Mouse (Mus musculus) spleen, embryonic (tissue): ENCODE results near the gene Mcfd2.

Source experiments
- CTCF ChIA-PET: fragments of 350-600 bp; sonication (Branson Sonifier 250); formaldehyde crosslinking; loops from one replicate; lab custom pipeline; 2022; lab: Charles Lee

The Mcfd2 gene

DNA sequence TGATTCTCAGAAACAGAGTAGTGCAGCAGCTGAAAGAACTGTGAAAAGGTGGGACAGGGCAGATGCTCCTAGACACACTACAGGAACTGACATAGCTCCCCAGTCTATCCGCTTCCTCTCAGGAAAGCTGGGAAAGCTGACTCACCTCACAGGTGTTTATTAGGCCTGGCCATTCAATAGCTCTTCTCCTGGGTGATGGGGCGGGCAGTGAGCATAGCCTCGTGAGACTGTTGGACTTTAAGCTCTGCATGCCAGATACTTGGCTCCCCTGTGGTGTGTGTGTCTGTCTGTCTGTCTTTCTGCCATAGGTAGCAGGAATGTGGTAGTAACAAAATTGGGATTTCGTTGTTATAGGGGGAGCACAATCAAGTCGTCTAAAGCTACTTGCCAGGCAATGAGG, 23.6 kb upstream of the Mcfd2 start:
- CTCF ChIA-PET: no interaction called here

DNA sequence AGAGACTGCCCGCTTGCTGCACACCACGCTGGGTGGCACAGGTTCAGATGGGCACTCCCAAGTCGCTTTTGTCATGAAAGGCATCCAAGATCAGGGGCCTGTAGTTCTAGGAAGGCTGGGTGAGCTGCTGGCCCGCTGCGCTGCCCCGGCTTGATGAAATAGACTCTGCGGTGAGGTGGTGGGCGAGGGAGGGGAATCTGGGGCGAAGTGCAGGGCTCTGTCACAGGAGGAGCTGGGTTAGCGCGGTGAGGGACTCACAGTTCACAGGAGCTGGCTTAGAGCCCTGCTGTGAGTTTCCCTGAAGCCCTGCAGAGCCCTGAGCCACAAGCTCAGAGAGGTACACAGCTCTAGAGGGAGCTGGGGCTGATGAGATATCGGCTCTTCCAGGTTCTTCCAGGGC, 22.4 kb upstream of the Mcfd2 start:
- CTCF ChIA-PET: no interaction called here

DNA sequence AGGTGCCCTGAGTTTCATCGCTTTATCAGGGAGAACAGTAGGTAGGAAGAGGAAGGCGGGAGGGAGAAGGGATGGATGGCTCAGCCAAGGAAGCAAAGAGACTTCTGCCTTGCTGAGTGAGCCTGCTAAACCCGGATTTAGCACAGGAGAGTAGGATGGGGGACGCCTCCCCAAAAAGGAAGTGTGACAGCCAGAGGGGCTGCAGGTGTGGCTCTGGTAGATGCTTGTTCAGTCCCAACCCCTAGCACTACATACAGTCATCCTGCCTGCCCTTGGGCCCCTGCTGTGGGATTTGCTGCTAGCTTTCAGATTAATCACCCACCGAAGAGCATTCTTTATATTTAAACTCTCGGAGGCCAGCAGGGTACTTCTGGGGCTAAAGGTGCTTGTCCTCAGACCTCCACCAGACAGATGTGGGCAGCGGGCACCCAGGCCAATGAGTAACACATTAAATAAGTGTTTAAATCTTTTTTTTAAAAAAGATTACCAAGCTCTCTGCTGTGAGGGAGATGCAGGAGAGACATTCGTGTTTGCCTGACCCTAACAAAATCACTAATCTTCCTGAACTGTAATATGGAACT, 21.6 kb upstream of the Mcfd2 start:
- CTCF ChIA-PET: interaction anchor here (0.6 kb wide), 1 partner anchor 282 kb away, joined by 6 read pairs; no protein-coding TSS in a partner anchor

DNA sequence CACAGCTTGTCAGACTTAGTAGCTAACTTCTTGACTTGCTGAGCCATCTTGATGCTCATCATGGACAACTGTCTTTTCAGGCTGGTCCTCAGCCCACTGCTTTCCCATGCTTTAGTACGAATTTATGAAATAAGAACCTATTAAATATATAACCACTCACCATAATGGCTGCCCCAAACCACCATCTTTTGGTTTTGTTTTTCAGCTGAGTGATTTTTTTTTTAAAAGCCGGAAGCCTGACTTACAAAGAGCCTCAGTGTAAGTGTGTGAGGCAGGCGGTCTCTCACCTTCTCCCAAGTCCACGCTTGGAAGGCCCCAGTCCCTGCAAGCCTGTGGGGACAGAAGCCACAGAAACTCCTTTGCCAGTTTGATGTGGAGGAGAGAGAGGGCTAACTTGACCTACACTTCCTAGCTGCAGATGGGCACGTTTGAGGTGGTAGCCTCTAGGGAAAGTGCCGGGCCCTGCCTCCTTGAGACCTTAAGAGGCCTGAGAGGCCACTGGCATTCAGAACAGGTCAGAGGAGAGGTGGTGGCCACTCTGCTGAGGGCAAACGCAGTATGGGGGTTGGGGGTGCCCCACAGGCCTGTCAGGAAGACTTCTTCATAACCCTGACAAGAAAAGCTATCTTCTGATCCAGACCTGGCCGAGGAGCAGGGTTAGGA, 20.9 kb upstream of the Mcfd2 start:
- CTCF ChIA-PET: interaction anchor here (0.6 kb wide), 1 partner anchor 17 kb away, joined by 3 read pairs; no protein-coding TSS in a partner anchor

DNA sequence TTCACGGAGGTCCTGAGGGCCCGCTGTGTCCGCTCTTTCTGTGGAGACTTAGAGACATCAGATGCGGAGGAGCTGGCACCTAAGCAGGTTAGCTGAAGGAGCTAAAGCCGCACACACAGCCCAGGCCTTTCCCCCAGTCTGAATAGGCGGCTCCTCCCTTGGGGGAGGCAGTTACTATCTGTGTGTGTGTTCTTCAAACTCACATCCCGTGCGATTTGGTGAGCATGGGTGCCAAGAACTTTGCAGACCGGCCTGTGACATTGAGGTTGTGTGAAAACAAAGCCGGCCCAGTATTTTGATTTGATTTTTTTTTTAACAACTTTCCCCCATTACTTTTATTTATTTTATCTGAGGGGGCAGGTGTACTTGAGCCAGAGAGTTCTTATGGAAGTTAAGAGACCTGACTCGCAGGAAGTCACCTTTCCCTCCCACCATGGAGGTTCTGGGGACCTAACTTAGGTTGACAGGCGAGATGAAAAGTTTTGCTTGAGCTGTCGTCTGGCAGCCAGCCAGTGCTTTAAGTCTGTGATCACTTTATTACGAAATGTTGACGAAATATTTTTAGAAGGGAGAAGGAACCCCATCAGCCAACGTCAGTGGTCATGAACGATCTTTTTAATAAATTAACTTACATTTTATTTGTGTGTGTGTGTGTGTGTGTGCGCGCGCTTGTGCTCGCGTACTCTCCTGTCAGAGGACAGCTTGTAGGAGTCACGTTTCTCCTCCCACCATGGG, 20.2 kb upstream of the Mcfd2 start:
- CTCF ChIA-PET: interaction anchor here (0.6 kb wide), 2 partner anchors 18 to 339 kb away, joined by 3 to 8 read pairs; no protein-coding TSS in a partner anchor

DNA sequence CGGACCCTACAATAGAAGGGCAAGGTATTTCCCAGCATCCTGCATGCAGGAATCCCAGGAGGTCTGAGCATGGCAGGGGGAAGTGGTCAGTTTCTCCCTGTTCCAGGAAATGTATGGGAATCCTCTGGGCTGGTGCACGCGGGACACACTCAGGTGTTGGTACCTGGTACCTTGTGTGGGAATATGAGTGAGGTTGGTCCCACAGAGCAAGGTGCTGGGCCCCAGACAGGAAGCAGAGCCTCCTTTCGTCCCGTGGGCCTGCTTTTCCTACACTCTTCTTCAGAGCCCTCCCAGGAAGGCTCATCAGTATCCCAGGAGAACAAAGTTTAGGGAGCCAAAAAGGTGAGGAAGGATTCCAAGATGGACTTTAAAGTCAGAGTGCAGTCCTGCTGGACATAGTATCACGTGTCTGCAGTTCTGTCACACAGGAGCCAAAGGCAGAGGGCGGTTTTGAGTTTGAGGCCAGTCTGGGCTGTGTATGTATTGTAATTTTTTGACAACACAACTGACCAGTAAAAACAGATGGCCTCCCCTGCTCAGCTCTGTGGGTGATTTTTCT, 18.8 kb upstream of the Mcfd2 start:
- CTCF ChIA-PET: interaction anchor here (0.5 kb wide), 1 partner anchor 740 kb away, joined by 3 read pairs; no protein-coding TSS in a partner anchor

DNA sequence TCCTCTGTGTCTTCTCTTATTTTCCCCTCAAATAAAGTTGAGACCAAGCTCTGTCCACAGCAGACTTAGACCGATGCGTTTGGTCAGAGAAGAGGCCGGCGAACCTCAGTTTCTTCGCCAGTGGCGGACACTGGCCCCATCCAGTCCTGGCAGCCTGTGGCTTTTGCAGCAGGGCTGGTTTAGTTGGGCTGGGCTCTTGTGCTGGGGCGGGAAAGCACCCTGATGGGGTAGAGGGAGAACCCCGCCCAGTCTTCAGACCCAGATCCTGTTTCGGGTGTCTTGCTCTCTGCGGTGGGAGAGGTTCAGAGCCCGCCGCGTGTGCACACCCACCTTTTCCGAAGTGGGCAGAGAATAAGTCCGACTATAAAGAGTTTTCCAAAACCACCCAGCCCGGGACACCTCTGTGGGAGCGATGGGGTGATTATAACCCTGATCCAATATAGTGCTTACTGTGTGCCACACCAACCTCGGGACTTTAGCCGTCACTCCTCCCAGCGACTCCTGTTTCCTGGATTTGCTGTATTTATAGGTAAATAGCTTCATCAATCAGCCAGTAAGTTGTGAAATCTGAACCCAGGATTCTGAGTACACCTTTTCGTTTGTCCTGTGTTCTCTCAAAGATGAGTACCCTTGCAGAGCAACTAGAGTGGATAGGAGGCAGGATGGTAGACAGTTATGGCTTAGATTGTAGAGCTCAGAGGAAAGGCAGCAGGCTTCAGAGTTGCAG, 18.2 kb upstream of the Mcfd2 start:
- CTCF ChIA-PET: interaction anchor here (0.6 kb wide), 1 partner anchor 353 kb away, joined by 3 read pairs; no protein-coding TSS in a partner anchor

DNA sequence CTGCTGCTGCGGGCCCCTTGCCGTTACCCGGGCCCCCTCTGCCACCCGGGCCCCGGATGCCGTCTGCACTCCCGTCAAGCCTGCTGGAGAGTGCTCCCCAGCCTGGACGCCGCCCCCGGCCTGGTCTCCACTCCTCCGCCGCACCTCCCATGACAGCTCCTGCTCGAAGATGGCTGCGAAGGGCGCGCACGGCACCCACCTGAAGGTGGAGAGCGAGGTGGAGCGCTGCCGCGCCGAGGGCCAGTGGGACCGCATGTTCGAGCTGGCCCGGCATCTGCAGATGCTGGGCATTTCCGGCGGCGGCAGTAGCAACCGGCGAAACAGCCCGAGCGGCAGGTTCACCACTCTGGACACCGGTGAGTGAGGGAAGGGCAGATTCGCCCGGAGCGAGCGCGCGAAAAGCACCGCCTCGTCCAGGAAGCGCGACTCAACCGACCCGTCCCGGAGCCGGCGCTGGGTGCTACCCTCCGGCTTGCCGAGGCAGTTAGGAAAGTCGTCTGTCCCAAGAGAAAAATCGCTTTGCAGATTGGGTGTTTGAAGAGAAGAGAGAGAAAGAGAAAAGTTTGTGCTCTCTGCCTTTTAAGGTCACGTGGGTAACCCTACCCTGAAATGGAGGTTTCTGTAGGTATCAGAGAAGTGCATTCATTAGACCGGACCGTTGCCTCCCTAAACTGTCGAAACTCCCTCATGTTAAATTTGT, 17.5 kb upstream of the Mcfd2 start:
- CTCF ChIA-PET: interaction anchor here (0.6 to 1.4 kb wide), 3 partner anchors 10 to 354 kb away, joined by 3 to 4 read pairs (median 3); no protein-coding TSS in a partner anchor

DNA sequence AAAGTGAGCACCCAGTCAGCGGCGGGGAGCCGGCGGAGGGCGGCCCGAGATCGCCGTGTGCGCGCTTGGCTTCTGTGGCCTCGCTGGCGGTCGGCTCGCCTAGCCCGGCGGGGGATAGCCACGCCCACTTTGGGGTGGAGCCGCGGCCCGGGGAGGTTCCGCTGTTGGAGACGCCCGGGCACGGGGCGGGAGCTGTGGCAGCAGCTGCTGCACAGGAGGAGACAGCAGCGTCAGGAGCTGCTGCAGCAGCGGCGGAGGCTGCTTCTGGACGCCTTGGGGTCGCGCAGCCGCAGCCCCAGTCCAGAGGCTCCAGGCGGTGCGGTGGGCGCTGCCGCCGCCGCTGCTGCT, 16.9 kb upstream of the Mcfd2 start, which contains the start of gene Ttc7:
TSS of gene Ttc7 (plus strand) at position 181 of the 348 bp plus-strand sequence.
- CTCF ChIA-PET: interaction anchor here (0.5 to 1.4 kb wide), 3 partner anchors 9 to 399 kb away, joined by 3 to 4 read pairs (median 3); no protein-coding TSS in a partner anchor

DNA sequence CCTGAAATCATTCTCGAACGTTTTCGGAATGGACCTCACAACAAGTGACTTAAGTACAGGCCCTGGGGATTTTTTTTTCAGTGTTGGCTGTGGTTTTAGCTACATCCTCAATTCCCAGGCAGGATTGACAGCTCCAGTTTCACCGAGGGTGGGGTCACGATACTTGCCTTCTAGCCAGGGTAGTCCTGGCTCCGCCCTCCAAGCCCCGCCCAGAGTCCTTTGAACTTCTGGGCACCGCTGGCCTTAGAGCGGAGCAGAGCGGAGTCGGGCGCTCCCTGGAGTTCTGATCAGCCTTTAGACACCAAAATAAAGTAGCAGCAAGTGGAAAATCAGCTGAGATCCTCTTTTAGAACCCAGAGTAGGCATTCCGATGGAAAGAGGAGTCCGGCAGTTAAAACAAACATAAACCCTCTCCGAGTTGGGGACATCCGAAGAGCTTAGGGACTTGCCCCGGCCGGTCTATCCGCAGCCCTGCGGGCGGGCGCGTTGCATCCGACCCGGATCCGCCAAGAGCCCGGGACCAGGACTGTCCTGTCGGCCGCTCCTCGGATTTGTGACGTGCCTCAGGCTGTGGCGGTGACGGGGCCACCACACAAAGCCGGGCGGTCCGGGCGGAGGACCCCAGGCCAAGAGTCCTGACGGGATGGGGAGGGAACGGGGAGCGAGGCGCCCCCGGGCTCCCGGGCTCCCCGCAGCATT, 16.4 kb upstream of the Mcfd2 start:
- CTCF ChIA-PET: interaction anchor here (0.5 to 1.4 kb wide), 6 partner anchors 9 to 972 kb away, joined by 3 to 17 read pairs (median 4); no protein-coding TSS in a partner anchor

DNA sequence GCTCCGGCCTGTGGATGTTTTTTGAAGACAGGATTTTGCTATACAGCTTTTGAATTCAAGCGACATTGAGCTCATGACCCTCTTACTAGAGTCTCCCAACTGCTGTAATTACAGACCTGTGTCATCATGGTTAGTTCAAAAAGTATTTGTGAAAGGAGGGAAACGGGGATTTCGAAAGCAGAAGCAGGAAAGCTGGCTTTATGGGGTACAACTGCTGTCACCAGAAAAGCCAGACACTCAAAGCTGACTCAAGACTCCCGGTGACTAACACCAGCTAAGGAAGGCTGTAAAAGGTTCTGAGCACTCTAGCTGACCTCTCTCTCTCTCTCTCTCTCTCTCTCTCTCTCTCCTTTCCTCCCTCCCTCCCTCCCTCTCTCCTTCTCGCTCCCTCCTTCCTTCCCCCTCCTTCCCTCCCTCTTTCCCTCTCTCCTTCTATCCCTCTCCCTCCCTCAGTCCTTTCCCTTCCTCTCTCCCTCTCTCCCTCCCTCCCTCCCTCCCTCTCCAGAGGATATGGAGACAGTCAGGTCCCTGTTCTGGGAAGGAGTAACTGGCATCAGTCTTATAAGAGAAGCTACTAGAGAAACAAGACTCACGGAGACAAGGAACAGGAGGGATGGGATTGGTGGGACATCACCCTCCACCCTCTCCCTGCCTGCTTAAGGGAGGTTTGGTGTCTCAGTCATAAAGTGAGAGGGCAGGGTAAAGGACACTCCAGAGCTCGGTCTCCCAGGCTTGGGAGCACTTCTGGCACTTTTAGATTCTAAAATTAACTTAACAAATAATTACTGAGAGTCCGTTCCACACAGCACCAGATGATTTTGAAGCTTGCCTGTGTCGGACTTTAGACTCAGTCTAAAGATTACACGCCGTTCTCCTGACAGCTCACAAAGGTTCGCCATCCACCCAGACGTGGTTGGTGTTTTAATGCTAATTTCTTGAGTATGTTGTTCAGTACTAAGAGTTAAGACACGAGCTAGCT, 9.9 kb upstream of the Mcfd2 start:
- CTCF ChIA-PET: no interaction called here

DNA sequence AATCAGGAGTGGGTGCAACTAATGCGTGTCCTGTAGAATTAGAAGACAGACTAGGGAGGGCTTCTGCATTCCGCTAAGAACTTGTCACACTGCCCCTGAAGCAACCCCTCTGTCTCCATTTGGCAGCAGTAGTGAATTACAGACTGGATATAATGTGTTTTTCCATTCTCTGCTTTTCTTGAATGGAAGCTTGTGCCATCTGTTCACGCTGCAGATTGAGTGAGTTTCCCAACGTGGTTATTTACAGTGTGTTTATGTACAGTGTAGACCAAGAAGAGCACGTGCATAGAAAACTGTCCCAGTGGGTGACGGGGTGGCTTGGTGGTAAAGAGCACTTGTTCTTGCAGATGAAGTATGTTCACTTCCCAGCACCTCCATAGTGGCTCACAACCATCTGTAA, 3.7 kb upstream of the Mcfd2 start:
- CTCF ChIA-PET: no interaction called here

DNA sequence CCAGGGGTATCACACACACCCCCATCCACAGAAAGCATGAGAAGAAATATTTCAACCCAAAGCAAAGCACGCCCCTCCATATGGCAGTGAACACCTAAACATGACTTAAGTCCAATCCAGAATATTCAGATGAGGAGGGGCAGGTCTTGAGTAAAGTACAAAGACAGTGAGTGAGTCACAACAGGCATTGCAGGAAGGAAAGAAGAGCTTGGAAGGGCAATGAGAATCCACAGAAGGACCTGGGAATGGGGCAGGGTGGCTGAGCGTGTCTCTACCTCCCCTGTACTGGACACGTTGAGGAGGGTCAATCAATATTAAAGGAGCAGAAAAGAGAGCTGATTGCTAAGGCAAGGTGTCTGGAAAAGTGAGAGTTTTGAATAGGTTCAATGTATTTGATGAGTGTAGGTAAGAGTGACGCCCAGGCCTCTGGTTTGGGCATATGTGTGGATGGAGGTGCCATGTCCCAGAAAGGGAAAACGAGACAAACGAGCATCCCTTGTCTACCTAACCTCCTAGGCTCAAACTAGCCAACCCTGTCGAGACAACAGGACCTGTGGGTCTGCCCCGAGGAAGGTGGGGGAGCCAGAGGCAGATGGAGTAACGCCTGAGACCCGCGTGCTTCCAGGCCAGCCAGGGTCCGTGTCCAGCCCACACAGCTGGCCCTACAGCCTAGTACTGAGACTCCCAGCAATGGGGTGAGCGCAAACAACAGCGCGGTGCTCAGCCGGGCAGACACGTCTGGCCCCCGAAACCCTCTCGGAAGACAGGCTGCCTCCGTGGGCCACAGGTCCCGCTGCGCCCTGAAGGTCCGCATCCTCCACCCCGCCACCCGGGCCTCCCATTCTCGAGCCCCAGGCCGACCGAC, 576 bp downstream of the Mcfd2 start:
- CTCF ChIA-PET: interaction anchor here (1.4 kb wide), 1 partner anchor 17 kb away, joined by 4 read pairs; the partner anchor contains the start of gene Ttc7

DNA sequence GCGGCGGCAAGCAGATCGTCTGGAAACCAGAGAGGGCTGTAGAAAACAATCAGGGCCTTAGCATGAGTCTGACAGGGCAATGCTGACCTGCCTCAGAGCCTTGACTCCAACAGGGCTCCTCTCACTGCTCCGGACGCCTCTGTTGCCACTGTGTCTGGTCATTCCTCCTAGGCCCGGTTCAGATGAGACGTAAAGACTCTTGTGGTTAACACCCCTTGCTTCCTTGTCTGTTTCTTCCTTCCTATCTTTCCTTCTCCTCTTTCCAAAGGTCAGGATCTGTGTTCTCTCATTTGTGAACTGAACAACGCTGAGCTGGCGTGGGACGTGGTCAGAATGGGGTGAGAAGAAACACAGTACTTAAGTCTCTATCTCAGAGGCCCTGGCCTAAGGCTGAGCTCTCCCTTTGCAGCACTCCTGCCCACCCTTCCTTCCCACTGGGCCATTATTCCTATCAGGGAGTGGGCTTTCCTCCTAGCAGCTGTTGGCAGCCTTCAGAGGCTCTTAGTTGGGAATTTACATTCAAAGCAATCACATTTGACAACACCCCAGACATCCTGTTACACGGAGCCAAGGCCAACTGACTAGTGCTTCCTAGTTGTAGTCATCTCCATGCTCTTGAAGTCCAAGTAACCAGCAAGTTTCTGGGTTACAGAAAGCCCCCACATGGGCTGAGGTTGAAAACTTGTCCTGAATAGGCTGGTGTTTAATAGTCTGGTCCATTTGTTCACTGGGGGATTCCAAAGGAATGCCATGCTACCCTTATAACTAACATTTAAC, 1.5 kb downstream of the Mcfd2 start:
- CTCF ChIA-PET: interaction anchor here (1.4 kb wide), 1 partner anchor 18 kb away, joined by 4 read pairs; the partner anchor contains the start of gene Ttc7

DNA sequence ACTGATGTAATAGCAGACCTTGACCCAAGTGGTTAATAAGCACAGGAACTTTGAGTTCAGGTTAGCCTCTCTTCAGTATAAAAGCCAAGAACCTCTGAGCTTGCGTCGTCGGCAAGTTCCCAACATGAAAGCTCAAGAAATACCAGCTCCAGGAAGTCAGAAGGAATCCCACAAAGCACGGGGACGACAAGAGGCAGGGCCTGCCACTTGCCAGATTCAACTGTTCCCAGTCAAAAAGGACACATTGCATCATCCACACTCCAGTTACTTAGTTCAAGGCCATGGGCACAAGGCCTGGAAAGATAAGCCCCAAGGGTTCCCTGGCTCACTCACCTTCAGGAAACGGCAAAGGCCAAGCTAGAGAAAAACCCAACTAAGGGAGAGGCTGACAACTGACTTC, 2.3 kb downstream of the Mcfd2 start:
- CTCF ChIA-PET: no interaction called here

DNA sequence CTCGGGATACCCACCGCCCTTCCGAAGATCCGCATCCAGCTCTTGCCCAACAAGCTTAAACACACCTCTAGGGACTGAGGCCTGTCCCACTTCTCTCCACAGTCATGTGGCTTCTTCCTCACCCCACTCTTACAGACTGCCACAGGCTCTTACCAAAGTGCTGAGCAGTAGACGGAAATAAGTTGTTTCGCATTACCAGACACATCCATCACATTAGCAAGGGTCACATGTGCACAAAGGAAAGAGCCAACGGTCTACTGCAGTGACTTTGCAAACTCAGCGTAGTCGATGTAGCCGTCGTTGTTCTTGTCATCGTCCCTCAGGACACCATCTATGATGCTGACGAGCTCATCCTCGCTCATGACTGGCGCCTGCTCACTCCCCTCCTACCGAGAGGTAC, 10.1 kb downstream of the Mcfd2 start:
- CTCF ChIA-PET: no interaction called here

DNA sequence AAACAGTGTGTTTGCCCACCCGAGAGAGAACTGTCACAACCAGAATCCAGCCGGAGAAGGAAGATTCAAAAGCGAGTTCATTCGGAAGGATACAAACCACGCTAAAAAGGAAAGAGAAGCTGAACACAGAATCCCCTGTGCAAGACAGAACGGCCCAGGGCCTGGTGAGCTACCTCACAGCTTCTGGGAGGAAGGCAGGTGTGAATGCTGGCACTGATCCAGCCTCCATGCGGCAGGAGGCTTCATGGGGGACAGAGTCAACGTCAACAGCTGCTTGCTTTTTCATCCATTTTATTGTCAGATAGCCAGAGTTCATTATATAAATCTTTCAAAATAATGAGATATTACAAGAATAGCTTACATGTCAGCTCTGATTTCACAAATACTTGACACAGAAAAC, 11.4 kb downstream of the Mcfd2 start:
- CTCF ChIA-PET: no interaction called here
